Mouse (Mus musculus) ES-E14 (cell line): ENCODE measurements around the gene Dus4l.

Experiments
- CHD2 ChIP-seq: IDR thresholded peaks from 2 replicates; pipeline ENCODE4 v1.6.1; 2014; ENCODE audit warnings: mild to moderate bottlenecking, low read depth, low read length, inconsistent platforms
- HCFC1 ChIP-seq: IDR thresholded peaks from 2 replicates; pipeline ENCODE4 v1.6.1; 2012; ENCODE audit warnings: low read length, inconsistent platforms, borderline replicate concordance; ENCODE audit not compliant: insufficient read depth
- MAFK ChIP-seq: IDR thresholded peaks from 2 replicates; pipeline ENCODE4 v1.6.1; 2014; ENCODE audit warnings: mild to moderate bottlenecking, low read depth, low read length, inconsistent platforms; ENCODE audit not compliant: insufficient read depth
- ZC3H11A ChIP-seq: IDR thresholded peaks from 2 replicates; pipeline ENCODE4 v1.6.1; 2012; ENCODE audit warnings: low read depth, mild to moderate bottlenecking, inconsistent platforms, low read length, borderline replicate concordance
- ZNF384 ChIP-seq: IDR thresholded peaks from 2 replicates; pipeline ENCODE4 v1.6.1; 2012; ENCODE audit warnings: low read depth, low read length, inconsistent platforms

- TF ChIP-seq CHD2 = no peak
- no peak for TF ChIP-seq HCFC1
- TF ChIP-seq ZNF384 = no peak
- no peak for TF ChIP-seq ZC3H11A
- TF ChIP-seq MAFK = no peak
Measured at GRCm38 (mm10) chr12:31604894-31605293, 49.7 kb downstream of the Dus4l start.
